ENCODE assay signal across 25 mouse cellular contexts in the genomic region with DNA sequence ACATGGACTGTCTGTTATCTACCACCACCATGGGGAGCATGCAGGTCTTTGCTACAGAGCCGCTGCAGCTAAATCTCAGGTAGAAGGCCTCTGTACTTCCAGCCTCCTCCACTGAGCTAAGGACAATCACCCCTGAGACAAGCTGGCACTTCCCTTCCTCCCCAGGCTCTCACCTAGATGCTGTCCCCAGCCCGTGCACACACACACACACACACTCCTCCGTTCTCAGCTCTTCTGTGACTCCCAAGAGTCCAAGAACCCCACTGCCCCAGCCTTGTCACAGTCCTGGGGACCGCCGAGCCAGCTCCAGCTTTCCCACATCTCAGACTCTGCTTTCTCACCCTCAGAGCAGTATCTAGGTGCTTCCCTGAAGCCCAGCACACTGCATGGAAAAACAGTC.
"Had no signal": no experiment of that assay in that cellular context is flagged by ENCODE, and none has a peak within 500 bp of the region (broad histone marks: within the 10 kb centered on the region; RNA-seq: fewer than 3 reads in every experiment).

No protein-coding gene starts in this region.

- ATAC-seq: inflammation-experienced regulatory T-cells, adult 6 months; intestine, embryonic 16.5 days; liver, postnatal 0 days had no signal

- H3K9me3 ChIP-seq: heart, embryonic 15.5 days; limb, embryonic 10.5 days; liver, embryonic 13.5 days; liver, embryonic 15.5 days had no signal

- H3K4me2 ChIP-seq: heart, embryonic 13.5 days; heart, embryonic 15.5 days; hindbrain, embryonic 13.5 days; hindbrain, embryonic 15.5 days; limb, embryonic 12.5 days; liver, embryonic 11.5 days; liver, embryonic 13.5 days; liver, embryonic 15.5 days had no signal

- H3K27ac ChIP-seq: gastrocnemius, adult 2 months; heart, embryonic 13.5 days; heart, embryonic 15.5 days; hindbrain, embryonic 13.5 days; hindbrain, embryonic 15.5 days; layer of hippocampus, adult 2 months; left cerebral cortex, adult 2 months; limb, embryonic 10.5 days; limb, embryonic 12.5 days; liver, embryonic 13.5 days; liver, embryonic 15.5 days had no signal

- H3K4me3 ChIP-seq: gastrocnemius, adult 2 months; heart, embryonic 13.5 days; heart, embryonic 15.5 days; hindbrain, embryonic 13.5 days; hindbrain, embryonic 15.5 days; layer of hippocampus, adult 2 months; left cerebral cortex, adult 2 months; limb, embryonic 10.5 days; limb, embryonic 12.5 days; liver, embryonic 13.5 days; liver, embryonic 15.5 days had no signal

- H3K9ac ChIP-seq: heart, embryonic 13.5 days; heart, embryonic 15.5 days; hindbrain, embryonic 13.5 days; hindbrain, embryonic 15.5 days; limb, embryonic 12.5 days; liver, embryonic 13.5 days; liver, embryonic 15.5 days; liver, postnatal 0 days had no signal

- H3K27me3 ChIP-seq: heart, embryonic 13.5 days; heart, embryonic 15.5 days; hindbrain, embryonic 13.5 days; hindbrain, embryonic 15.5 days; limb, embryonic 12.5 days; liver, embryonic 13.5 days; liver, embryonic 15.5 days had no signal

- H3K4me1 ChIP-seq: hindbrain, embryonic 13.5 days; hindbrain, embryonic 15.5 days; limb, embryonic 10.5 days; limb, embryonic 12.5 days; liver, embryonic 13.5 days; liver, embryonic 15.5 days had no signal

- DNase-seq: gastrocnemius, adult 2 months; gastrocnemius, postnatal 14 days; gastrocnemius, postnatal 36 days; heart, adult 18-20 months; heart, postnatal 36 days; kidney, adult 18-20 months; kidney, adult 8-10 months; kidney, postnatal 10 days; kidney, postnatal 25 days; kidney, postnatal 4 days; liver; liver, embryonic 13.5 days; liver, postnatal 0 days had no signal
